Mouse (Mus musculus): ENCODE data around the gene Gm21983.
A peak's percentile ranks its signal among the peaks of the same experiment; 100 is the strongest.

Gene Gm21983

GRCm38 (mm10) chr7:27180837-27181695, at the start of gene Gm21983, which contains the start of gene Mia:
TSS of gene Gm21983 (minus strand) at chr7:27181086.
TSS of gene Mia (minus strand) at chr7:27181157.
- TF ChIP-seq GATA4 (IDR thresholded peaks at IDR 0.05; ENCODE audit: insufficient replicate concordance, low read length): no peak

GRCm38 (mm10) chr7:27228865-27229264, 48.0 kb upstream of the Gm21983 start:
- no peak for TF ChIP-seq GATA4 (IDR thresholded peaks at IDR 0.05; ENCODE audit: insufficient replicate concordance, low read length)

GRCm38 (mm10) chr7:27228281-27228821, 47.5 kb upstream of the Gm21983 start, which contains the start of gene Itpkc:
TSS of gene Itpkc (minus strand) at chr7:27228661.
- peak; percentile 53; the same call in 1 of the 2 replicates for TF ChIP-seq GATA4 (IDR thresholded peaks at IDR 0.05; ENCODE audit: insufficient replicate concordance, low read length)

GRCm38 (mm10) chr7:27227676-27228075, 46.8 kb upstream of the Gm21983 start:
- no peak for TF ChIP-seq GATA4 (IDR thresholded peaks at IDR 0.05; ENCODE audit: insufficient replicate concordance, low read length)

GRCm38 (mm10) chr7:27227276-27227675, 46.4 kb upstream of the Gm21983 start:
- TF ChIP-seq GATA4 (IDR thresholded peaks at IDR 0.05; ENCODE audit: insufficient replicate concordance, low read length): no peak

GRCm38 (mm10) chr7:27224877-27225575, 44.1 kb upstream of the Gm21983 start:
- no peak for TF ChIP-seq GATA4 (IDR thresholded peaks at IDR 0.05; ENCODE audit: insufficient replicate concordance, low read length)

GRCm38 (mm10) chr7:27222538-27222937, 41.7 kb upstream of the Gm21983 start:
- TF ChIP-seq GATA4 (IDR thresholded peaks at IDR 0.05; ENCODE audit: insufficient replicate concordance, low read length): no peak

GRCm38 (mm10) chr7:27221939-27222338, 41.1 kb upstream of the Gm21983 start:
- TF ChIP-seq GATA4 (IDR thresholded peaks at IDR 0.05; ENCODE audit: insufficient replicate concordance, low read length): no peak

GRCm38 (mm10) chr7:27219937-27220336, 39.1 kb upstream of the Gm21983 start:
- TF ChIP-seq GATA4 (IDR thresholded peaks at IDR 0.05; ENCODE audit: insufficient replicate concordance, low read length): no peak

- TF ChIP-seq GATA4 (IDR thresholded peaks at IDR 0.05; ENCODE audit: insufficient replicate concordance, low read length): no peak
Measured at GRCm38 (mm10) chr7:27218586-27218985, 37.7 kb upstream of the Gm21983 start.

- no peak for TF ChIP-seq GATA4 (IDR thresholded peaks at IDR 0.05; ENCODE audit: insufficient replicate concordance, low read length)
Measured at GRCm38 (mm10) chr7:27212626-27213025, 31.7 kb upstream of the Gm21983 start.

- no peak for TF ChIP-seq GATA4 (IDR thresholded peaks at IDR 0.05; ENCODE audit: insufficient replicate concordance, low read length)
Measured at GRCm38 (mm10) chr7:27203730-27204449, 23.0 kb upstream of the Gm21983 start.

- no peak for TF ChIP-seq GATA4 (IDR thresholded peaks at IDR 0.05; ENCODE audit: insufficient replicate concordance, low read length)
Measured at GRCm38 (mm10) chr7:27198779-27199178, 17.9 kb upstream of the Gm21983 start.

GRCm38 (mm10) chr7:27198355-27198754, 17.5 kb upstream of the Gm21983 start:
- TF ChIP-seq GATA4 (IDR thresholded peaks at IDR 0.05; ENCODE audit: insufficient replicate concordance, low read length): no peak

- no peak for TF ChIP-seq GATA4 (IDR thresholded peaks at IDR 0.05; ENCODE audit: insufficient replicate concordance, low read length)
Measured at GRCm38 (mm10) chr7:27197634-27198033, 16.7 kb upstream of the Gm21983 start.
